Mouse (Mus musculus) embryonic facial prominence, embryonic 14.5 days (tissue): Measurements from ENCODE around the gene Bbs4. TPM values are rescaled to one million over a fixed set of nuclear protein-coding genes. Genes with fewer than 3 reads are reported as not detected.
A peak's percentile ranks its signal among the peaks of the same experiment; 100 is the strongest.

Experiments used
- ATAC-seq: fragments of 200-750 bp; cut with Nextera tagmentation; 2 replicates; pipeline ENCODE4 v1.8.0; 2017; ENCODE audit warnings: low read depth, moderate number of reproducible peaks, moderate TSS enrichment
- DNase-seq: peaks from one replicate; pipeline ENCODE4 v3.0.0-alpha.2; 2015; ENCODE audit warnings: low spot score
- H3K27ac ChIP-seq: fragments of 300-500 bp; sonication (generic); replicated peaks from 2 replicates; pipeline ENCODE4 v1.5.1; 2014; ENCODE audit warnings: low read depth, mild to moderate bottlenecking, low read length, moderate library complexity
- H3K27me3 ChIP-seq: fragments of 300-500 bp; sonication (generic); replicated peaks from 2 replicates; pipeline ENCODE4 v1.6.1; 2014; ENCODE audit warnings: low read length; ENCODE audit not compliant: control insufficient read depth, insufficient read depth
- H3K36me3 ChIP-seq: fragments of 300-500 bp; sonication (generic); 2 replicates; pipeline ENCODE4 v1.6.1; 2014; ENCODE audit warnings: low read length, mixed read lengths; ENCODE audit not compliant: control insufficient read depth, insufficient read depth
- H3K4me1 ChIP-seq: fragments of 300-500 bp; sonication (generic); 2 replicates; pipeline ENCODE4 v1.6.1; 2014; ENCODE audit warnings: antibody characterized with exemption, low read length; ENCODE audit not compliant: control insufficient read depth, insufficient read depth
- H3K4me2 ChIP-seq: fragments of 300-500 bp; sonication (generic); 2 replicates; pipeline ENCODE4 v1.6.1; 2014; ENCODE audit warnings: low read depth, mild to moderate bottlenecking, low read length, moderate library complexity, mixed read lengths
- H3K4me3 ChIP-seq: fragments of 300-500 bp; sonication (generic); 2 replicates; pipeline ENCODE4 v1.5.1; 2014; ENCODE audit warnings: low read depth, mild to moderate bottlenecking, low read length
- H3K9ac ChIP-seq: fragments of 300-500 bp; sonication (generic); 2 replicates; pipeline ENCODE4 v1.6.1; 2014; ENCODE audit warnings: low read depth, mild to moderate bottlenecking, low read length, moderate library complexity, mixed read lengths
- H3K9me3 ChIP-seq: fragments of 300-500 bp; sonication (generic); 2 replicates; pipeline ENCODE4 v1.6.1; 2016; ENCODE audit warnings: low read length; ENCODE audit not compliant: control insufficient read depth
- WGBS: fragments of 180-500 bp; shearing (Covaris S2); extraction: QIAGEN DNeasy Blood & Tissue Kit; methylation state at CpG from one replicate; pipeline ENCODE4 v1.1.7; 2014; 5-methylcytosine and 5-hydroxymethylcytosine counted together
- polyA plus RNA-seq: library from polyadenylated mRNA; unstranded; fragments of >200 nt; fragmentation: Nextera tagmentation; extraction: Ambion mirVana; gene quantifications from 2 replicates; pipeline ENCODE4 v1.2.1, GENCODE M21; 2014

Bbs4 gene
- polyA plus RNA-seq, 1 experiment from 2014 or later, result 14.2 TPM

GRCm38 (mm10) chr9:59289529-59290115, 63.7 kb downstream of the Bbs4 start:
- Histone ChIP-seq H3K9ac (peak overlapping the region; percentile 36; the same call in 1 of the 2 replicates), H3K27me3 (no peaks in the 10 kb centered on the region), H3K4me3 (no peak overlapping the region), H3K4me1 (peaks cover 36% of the 10 kb centered on the region), H3K36me3 (no peaks in the 10 kb centered on the region), H3K9me3 (no peaks in the 10 kb centered on the region), H3K27ac (peak overlapping the region; percentile 88), H3K4me2 (peak overlapping the region; percentile 6; the same call in 1 of the 2 replicates)
- no peak for ATAC-seq
- 36% methylated on average over 6 of the region's 6 CpGs for WGBS
- no peak for DNase-seq

- no peaks in the 10 kb centered on the region for H3K36me3 ChIP-seq
- no peaks in the 10 kb centered on the region for H3K9me3 ChIP-seq
- peak overlapping the region; percentile 36; the same call in 1 of the 2 replicates for H3K9ac ChIP-seq
- no peak overlapping the region for H3K4me3 ChIP-seq
- peak overlapping the region; percentile 88 for H3K27ac ChIP-seq
- peak overlapping the region; percentile 6; the same call in 1 of the 2 replicates for H3K4me2 ChIP-seq
- peaks cover 36% of the 10 kb centered on the region for H3K4me1 ChIP-seq
- DNase-seq (peak; percentile 80), ATAC-seq (no peak)
- 44% methylated on average over 3 of the region's 3 CpGs for WGBS
- H3K27me3 ChIP-seq, result no peaks in the 10 kb centered on the region
These were observed 64.5 kb downstream of the Bbs4 start for GRCm38 (mm10) chr9:59288685-59289410.

- no peak overlapping the region; the same call in 1 of the 2 replicates for H3K9ac ChIP-seq
- H3K9me3 ChIP-seq, result no peaks in the 10 kb centered on the region
- H3K4me2 ChIP-seq, result no peak overlapping the region
- no peaks in the 10 kb centered on the region for H3K27me3 ChIP-seq
- H3K36me3 ChIP-seq, result no peaks in the 10 kb centered on the region
- H3K4me1 ChIP-seq, result peaks cover 36% of the 10 kb centered on the region
- ATAC-seq (no peak), DNase-seq (no peak)
- H3K27ac ChIP-seq, result peak overlapping the region; percentile 59
- 54% methylated on average over 5 of the region's 5 CpGs for WGBS
- H3K4me3 ChIP-seq, result no peak overlapping the region
These were observed 65.2 kb downstream of the Bbs4 start for GRCm38 (mm10) chr9:59288058-59288457.

- ATAC-seq (no peak), DNase-seq (no peak)
- no peaks in the 10 kb centered on the region for H3K27me3 ChIP-seq
- H3K4me3 ChIP-seq, result no peak overlapping the region
- H3K9ac ChIP-seq, result no peak overlapping the region
- H3K9me3 ChIP-seq, result no peaks in the 10 kb centered on the region
- 75% methylated on average over 6 of the region's 6 CpGs for WGBS
- no peak overlapping the region for H3K4me2 ChIP-seq
- peaks cover 31% of the 10 kb centered on the region for H3K4me1 ChIP-seq
- no peak overlapping the region for H3K27ac ChIP-seq
- no peaks in the 10 kb centered on the region for H3K36me3 ChIP-seq
These were observed 67.7 kb downstream of the Bbs4 start for GRCm38 (mm10) chr9:59285614-59286013.

DNA sequence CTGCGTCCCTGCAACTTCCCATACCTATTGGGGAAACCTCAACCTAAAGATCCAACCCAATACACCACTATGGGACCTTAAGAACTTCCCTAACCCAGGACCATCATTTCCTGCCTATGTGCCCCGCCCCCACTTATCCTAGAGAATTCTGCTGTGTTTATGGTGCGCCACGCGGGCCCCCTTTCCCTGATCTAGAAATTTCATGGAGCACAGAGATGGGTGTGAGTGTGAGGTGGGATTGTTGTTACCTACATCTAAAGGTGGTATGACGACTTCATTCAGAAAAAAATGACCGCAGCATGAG, 70.7 kb downstream of the Bbs4 start:
- Histone ChIP-seq H3K9ac (no peak overlapping the region), H3K4me2 (peak overlapping the region; percentile 43), H3K36me3 (no peaks in the 10 kb centered on the region)

GRCm38 (mm10) chr9:59281871-59282682, 71.2 kb downstream of the Bbs4 start:
- Histone ChIP-seq H3K27me3 (no peaks in the 10 kb centered on the region), H3K4me1 (0 out of 2 replicates have a peak, but pooled peaks cover 4% of the 10 kb centered on the region), H3K9ac (no peak overlapping the region), H3K4me3 (peak overlapping the region; percentile 23), H3K9me3 (no peaks in the 10 kb centered on the region), H3K27ac (no peak overlapping the region), H3K36me3 (no peaks in the 10 kb centered on the region), H3K4me2 (peak overlapping the region; percentile 43)
- peak; percentile 80 for DNase-seq
- 44% methylated on average over 20 of the region's 27 CpGs for WGBS
- peak; percentile 84 for ATAC-seq

More for the DNA sequence above, 70.7 kb downstream of the Bbs4 start:
- DNase-seq, result no peak
- Histone ChIP-seq H3K4me3 (peak overlapping the region; percentile 23), H3K27me3 (no peaks in the 10 kb centered on the region), H3K4me1 (0 out of 2 replicates have a peak, but pooled peaks cover 4% of the 10 kb centered on the region), H3K27ac (no peak overlapping the region), H3K9me3 (no peaks in the 10 kb centered on the region)
- ATAC-seq, result no peak
- WGBS, result 47% methylated on average over 7 of the region's 7 CpGs

DNA sequence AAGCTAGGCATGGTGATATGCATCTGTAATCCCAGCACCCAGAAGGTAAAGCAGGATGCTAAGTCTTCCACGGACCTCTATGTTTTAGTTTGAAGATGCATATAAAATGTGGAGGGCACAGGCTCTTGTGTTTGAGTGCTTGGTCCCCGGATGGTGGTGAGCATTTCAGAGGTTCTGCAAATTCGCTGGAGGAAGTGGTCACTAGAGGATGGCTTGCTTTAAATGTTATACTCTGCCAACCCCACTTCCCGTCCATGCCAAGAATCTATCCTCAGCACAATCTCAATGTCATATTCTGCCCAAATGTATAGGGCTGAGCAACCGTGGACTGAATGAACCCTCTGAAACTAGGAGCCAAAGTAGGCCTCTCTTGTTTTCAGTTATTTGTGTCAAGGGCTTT, 72.4 kb downstream of the Bbs4 start:
- DNase-seq, result no peak
- Histone ChIP-seq H3K4me3 (no peak overlapping the region), H3K9me3 (no peaks in the 10 kb centered on the region), H3K4me1 (0 out of 2 replicates have a peak, but pooled peaks cover 4% of the 10 kb centered on the region), H3K27ac (no peak overlapping the region), H3K27me3 (no peaks in the 10 kb centered on the region), H3K9ac (no peak overlapping the region), H3K36me3 (no peaks in the 10 kb centered on the region), H3K4me2 (no peak overlapping the region)
- no peak for ATAC-seq
- 91% methylated on average over 5 of the region's 5 CpGs for WGBS

GRCm38 (mm10) chr9:59278694-59279093, 74.6 kb downstream of the Bbs4 start:
- Histone ChIP-seq H3K9ac (no peak overlapping the region), H3K4me3 (no peak overlapping the region), H3K36me3 (no peaks in the 10 kb centered on the region), H3K27ac (no peak overlapping the region), H3K4me1 (0 out of 2 replicates have a peak, but pooled peaks cover 4% of the 10 kb centered on the region), H3K4me2 (no peak overlapping the region), H3K27me3 (no peaks in the 10 kb centered on the region), H3K9me3 (no peaks in the 10 kb centered on the region)
- WGBS, result 74% methylated on average over 5 of the region's 5 CpGs
- ATAC-seq (no peak), DNase-seq (no peak)
